Mouse (Mus musculus): ENCODE data around the gene Bnip2. TPM values are rescaled to one million over a fixed set of nuclear protein-coding genes. Genes with fewer than 3 reads are reported as not detected.

Bnip2 gene
- polyA plus RNA-seq, 1 experiment from 2014 or later: 74.0 TPM

- H3K9me3 ChIP-seq (replicated peaks; ENCODE audit: control insufficient read depth, low read length, poor library complexity, severe bottlenecking): no peaks in the 10 kb centered on the region
- H3K4me1 ChIP-seq (ENCODE audit: control insufficient read depth, insufficient read depth, low read length): no peaks in the 10 kb centered on the region; the same call in 1 of the 2 replicates
- WGBS: 94% methylated on average over 5 of the region's 5 CpGs
- no peaks in the 10 kb centered on the region for H3K27me3 ChIP-seq (ENCODE audit: control insufficient read depth, insufficient read depth, low read depth, low read length)
- no peak for ATAC-seq
- no peak overlapping the region for H3K4me3 ChIP-seq (ENCODE audit: low read depth, low read length)
- H3K36me3 ChIP-seq (ENCODE audit: control insufficient read depth, insufficient read depth, low read length): peaks cover 13% of the 10 kb centered on the region
- no peak overlapping the region for H3K9ac ChIP-seq (ENCODE audit: low read depth, low read length)
- no peak overlapping the region for H3K27ac ChIP-seq (ENCODE audit: low read length)
- no peak overlapping the region for H3K4me2 ChIP-seq (ENCODE audit: low read length)
Measured at GRCm38 (mm10) chr9:70006984-70007383, 17.7 kb downstream of the Bnip2 start.

- Histone ChIP-seq H3K9ac (ENCODE audit: low read depth, low read length) (no peak overlapping the region), H3K9me3 (replicated peaks; ENCODE audit: control insufficient read depth, low read length, poor library complexity, severe bottlenecking) (no peaks in the 10 kb centered on the region), H3K36me3 (ENCODE audit: control insufficient read depth, insufficient read depth, low read length) (peaks cover 13% of the 10 kb centered on the region), H3K27ac (ENCODE audit: low read length) (no peak overlapping the region), H3K4me2 (ENCODE audit: low read length) (no peak overlapping the region), H3K4me1 (ENCODE audit: control insufficient read depth, insufficient read depth, low read length) (no peaks in the 10 kb centered on the region; the same call in 1 of the 2 replicates), H3K4me3 (ENCODE audit: low read depth, low read length) (no peak overlapping the region), H3K27me3 (ENCODE audit: control insufficient read depth, insufficient read depth, low read depth, low read length) (no peaks in the 10 kb centered on the region)
- 87% methylated on average over 14 of the region's 14 CpGs for WGBS
- no peak for ATAC-seq
Measured at GRCm38 (mm10) chr9:70007506-70008248, 18.4 kb downstream of the Bnip2 start.

- WGBS: 90% methylated on average over 8 of the region's 8 CpGs
- no peaks in the 10 kb centered on the region for H3K27me3 ChIP-seq (ENCODE audit: control insufficient read depth, insufficient read depth, low read depth, low read length)
- H3K9me3 ChIP-seq (replicated peaks; ENCODE audit: control insufficient read depth, low read length, poor library complexity, severe bottlenecking): no peaks in the 10 kb centered on the region
- H3K4me2 ChIP-seq (ENCODE audit: low read length): no peak overlapping the region
- no peak overlapping the region for H3K27ac ChIP-seq (ENCODE audit: low read length)
- ATAC-seq: no peak
- H3K4me3 ChIP-seq (ENCODE audit: low read depth, low read length): no peak overlapping the region
- H3K9ac ChIP-seq (ENCODE audit: low read depth, low read length): no peak overlapping the region
- H3K4me1 ChIP-seq (ENCODE audit: control insufficient read depth, insufficient read depth, low read length): peaks cover 10% of the 10 kb centered on the region
- H3K36me3 ChIP-seq (ENCODE audit: control insufficient read depth, insufficient read depth, low read length): peaks cover 8% of the 10 kb centered on the region
Measured at GRCm38 (mm10) chr9:70009754-70010304, 20.6 kb downstream of the Bnip2 start.

DNA sequence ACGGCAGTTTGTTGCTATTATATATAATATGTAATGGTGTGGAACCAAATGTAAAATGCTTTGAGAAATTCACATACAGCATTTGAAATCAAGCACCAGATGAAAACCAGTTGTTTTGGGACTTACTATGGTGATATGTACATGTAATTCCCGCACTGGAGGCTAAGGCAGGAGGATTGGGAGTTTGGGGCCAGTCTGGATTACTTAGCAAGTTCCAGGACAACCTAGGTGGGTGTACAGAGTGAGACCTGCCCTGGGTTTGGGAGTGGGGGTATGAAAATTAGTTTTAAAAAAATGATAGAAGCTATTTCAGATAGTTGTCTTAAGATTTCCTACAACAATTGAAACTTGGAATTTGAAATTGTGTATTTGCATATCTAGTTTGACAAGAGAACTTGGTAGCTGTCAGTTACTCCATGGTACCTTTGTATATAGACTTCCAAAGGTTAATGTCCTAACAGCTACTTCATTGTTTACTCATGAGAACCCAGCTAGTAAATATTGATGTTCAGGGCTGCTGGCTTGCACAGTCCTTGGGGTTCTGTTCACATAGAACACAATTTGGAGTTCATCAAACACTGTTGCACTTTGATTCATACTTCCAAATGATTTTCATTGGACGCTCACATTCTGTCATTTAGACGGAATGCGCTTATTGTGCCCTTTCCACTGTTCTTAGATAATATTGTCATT is 21.7 kb downstream of the Bnip2 start:
- Histone ChIP-seq H3K9me3 (replicated peaks; ENCODE audit: control insufficient read depth, low read length, poor library complexity, severe bottlenecking) (no peaks in the 10 kb centered on the region), H3K27ac (ENCODE audit: low read length) (no peak overlapping the region), H3K4me1 (ENCODE audit: control insufficient read depth, insufficient read depth, low read length) (peaks cover 10% of the 10 kb centered on the region), H3K27me3 (ENCODE audit: control insufficient read depth, insufficient read depth, low read depth, low read length) (no peaks in the 10 kb centered on the region), H3K4me2 (ENCODE audit: low read length) (no peak overlapping the region), H3K36me3 (ENCODE audit: control insufficient read depth, insufficient read depth, low read length) (peaks cover 8% of the 10 kb centered on the region), H3K9ac (ENCODE audit: low read depth, low read length) (no peak overlapping the region), H3K4me3 (ENCODE audit: low read depth, low read length) (no peak overlapping the region)
- WGBS: 96% methylated on average over 5 of the region's 5 CpGs
- ATAC-seq: no peak

DNA sequence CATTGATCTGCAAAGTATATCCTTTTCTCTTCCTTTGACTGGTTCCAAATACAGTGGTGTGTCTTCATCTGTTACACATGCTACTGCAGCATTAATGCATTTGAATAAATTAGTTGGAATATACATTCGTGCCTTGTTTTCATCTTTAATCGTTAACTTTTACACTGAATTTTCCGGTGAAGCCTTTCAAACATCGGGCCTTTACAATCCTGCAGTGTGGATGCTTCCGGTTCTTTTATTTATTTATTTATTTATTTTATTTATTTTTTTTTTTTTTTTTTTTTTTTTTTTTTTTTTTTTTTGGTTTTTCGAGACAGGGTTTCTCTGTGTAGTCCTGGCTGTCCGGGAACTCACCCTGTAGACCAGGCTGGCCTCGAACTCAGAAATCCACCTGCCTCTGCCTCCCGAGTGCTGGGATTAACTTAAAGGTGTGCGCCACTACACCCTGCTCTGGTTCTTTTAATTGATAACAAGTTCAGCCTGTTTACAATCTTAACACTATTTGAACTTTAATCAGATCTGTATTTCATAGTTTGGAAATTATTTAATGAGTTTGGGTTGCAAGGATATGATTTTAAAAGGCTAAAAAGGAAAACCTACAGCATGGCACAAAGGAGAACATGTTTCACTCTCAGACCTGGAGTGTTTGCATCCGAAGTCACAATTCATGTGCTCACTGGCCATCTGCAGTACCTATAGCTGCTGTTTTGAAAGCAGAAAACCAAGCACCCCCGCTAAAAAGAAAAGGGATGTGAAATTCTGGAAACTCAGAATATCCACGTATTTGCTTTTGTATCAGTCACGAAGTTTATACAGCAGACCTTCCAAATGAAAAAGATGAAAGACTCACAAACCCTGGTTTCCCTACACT is 22.5 kb downstream of the Bnip2 start:
- 64% methylated on average over 14 of the region's 14 CpGs for WGBS
- peak overlapping the region; percentile 84 for H3K4me3 ChIP-seq (ENCODE audit: low read depth, low read length)
- ATAC-seq: peak; percentile 25; the same call in 1 of the 2 replicates
- H3K9me3 ChIP-seq (replicated peaks; ENCODE audit: control insufficient read depth, low read length, poor library complexity, severe bottlenecking): no peaks in the 10 kb centered on the region
- H3K27ac ChIP-seq (ENCODE audit: low read length): peak overlapping the region; percentile 92
- H3K4me2 ChIP-seq (ENCODE audit: low read length): peak overlapping the region; percentile 63
- no peaks in the 10 kb centered on the region for H3K27me3 ChIP-seq (ENCODE audit: control insufficient read depth, insufficient read depth, low read depth, low read length)
- H3K36me3 ChIP-seq (ENCODE audit: control insufficient read depth, insufficient read depth, low read length): peaks cover 8% of the 10 kb centered on the region
- H3K4me1 ChIP-seq (ENCODE audit: control insufficient read depth, insufficient read depth, low read length): peaks cover 10% of the 10 kb centered on the region
- H3K9ac ChIP-seq (ENCODE audit: low read depth, low read length): peak overlapping the region; percentile 60

- peak; percentile 97 for ATAC-seq
- Histone ChIP-seq H3K36me3 (ENCODE audit: control insufficient read depth, insufficient read depth, low read length) (peaks cover 8% of the 10 kb centered on the region), H3K9ac (ENCODE audit: low read depth, low read length) (peak within 1 kb of the TSS; percentile 90), H3K9me3 (replicated peaks; ENCODE audit: control insufficient read depth, low read length, poor library complexity, severe bottlenecking) (no peaks in the 10 kb centered on the region), H3K4me2 (ENCODE audit: low read length) (peak within 1 kb of the TSS; percentile 86), H3K27ac (ENCODE audit: low read length) (peak within 1 kb of the TSS; percentile 92), H3K4me3 (ENCODE audit: low read depth, low read length) (peak within 1 kb of the TSS; percentile 84), H3K4me1 (ENCODE audit: control insufficient read depth, insufficient read depth, low read length) (peaks cover 10% of the 10 kb centered on the region), H3K27me3 (ENCODE audit: control insufficient read depth, insufficient read depth, low read depth, low read length) (no peaks in the 10 kb centered on the region)
- WGBS: under 1% methylated on average over 57 of the region's 57 CpGs
Measured at GRCm38 (mm10) chr9:70012408-70012901, 23.2 kb downstream of the Bnip2 start, which contains the start of gene Gtf2a2. TSS of gene Gtf2a2 (plus strand) at chr9:70012550.

DNA sequence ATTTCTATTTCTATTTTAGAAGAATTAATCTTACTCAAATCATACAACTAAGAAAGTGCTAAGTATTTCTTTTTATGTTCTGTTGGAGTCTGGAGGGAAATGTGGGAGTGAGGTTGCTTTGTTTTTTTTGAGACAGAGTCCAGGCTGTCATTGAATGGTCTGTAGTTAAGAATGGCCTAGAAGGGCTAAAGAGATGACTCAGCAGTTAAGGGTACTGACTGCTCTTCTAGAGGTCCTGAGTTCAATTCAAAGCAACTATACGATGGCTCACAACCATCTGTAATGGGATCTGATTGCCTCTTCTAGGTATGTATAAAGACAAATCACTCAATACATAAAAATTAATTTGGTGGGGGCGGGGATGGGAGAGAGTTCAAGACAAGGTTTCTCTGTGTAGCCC is 26.4 kb downstream of the Bnip2 start:
- no peaks in the 10 kb centered on the region for H3K27me3 ChIP-seq (ENCODE audit: control insufficient read depth, insufficient read depth, low read depth, low read length)
- H3K4me1 ChIP-seq (ENCODE audit: control insufficient read depth, insufficient read depth, low read length): peaks cover 10% of the 10 kb centered on the region
- WGBS: 93% methylated on average over 2 of the region's 2 CpGs
- no peak for ATAC-seq
- H3K9me3 ChIP-seq (replicated peaks; ENCODE audit: control insufficient read depth, low read length, poor library complexity, severe bottlenecking): no peaks in the 10 kb centered on the region
- no peak overlapping the region for H3K9ac ChIP-seq (ENCODE audit: low read depth, low read length)
- H3K36me3 ChIP-seq (ENCODE audit: control insufficient read depth, insufficient read depth, low read length): peaks cover 4% of the 10 kb centered on the region; the same call in 1 of the 2 replicates
- no peak overlapping the region for H3K27ac ChIP-seq (ENCODE audit: low read length)
- H3K4me2 ChIP-seq (ENCODE audit: low read length): no peak overlapping the region
- no peak overlapping the region for H3K4me3 ChIP-seq (ENCODE audit: low read depth, low read length)

DNA sequence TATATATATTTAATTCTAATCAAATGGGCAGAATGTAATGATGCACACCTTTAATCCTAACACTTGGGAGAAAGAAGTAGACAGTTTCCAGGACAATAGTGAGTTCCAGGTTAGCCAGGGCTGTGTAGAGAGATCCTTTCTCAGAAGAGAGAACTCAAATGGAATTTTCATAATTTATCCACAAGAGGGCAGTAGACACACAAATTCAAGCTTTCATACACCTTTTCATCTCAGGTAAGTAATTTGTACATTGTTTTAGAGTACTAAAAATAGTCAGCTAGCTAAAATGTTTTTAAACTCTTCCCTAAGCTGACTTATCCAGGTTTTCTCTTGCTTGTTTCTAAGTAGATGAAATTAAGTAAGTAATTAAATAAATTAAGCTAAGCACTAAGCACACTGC is 29.6 kb downstream of the Bnip2 start:
- no peak overlapping the region for H3K9ac ChIP-seq (ENCODE audit: low read depth, low read length)
- H3K36me3 ChIP-seq (ENCODE audit: control insufficient read depth, insufficient read depth, low read length): peaks cover 4% of the 10 kb centered on the region; the same call in 1 of the 2 replicates
- peaks cover under 1% of the 10 kb centered on the region for H3K4me1 ChIP-seq (ENCODE audit: control insufficient read depth, insufficient read depth, low read length)
- H3K9me3 ChIP-seq (replicated peaks; ENCODE audit: control insufficient read depth, low read length, poor library complexity, severe bottlenecking): no peaks in the 10 kb centered on the region
- H3K27ac ChIP-seq (ENCODE audit: low read length): no peak overlapping the region
- H3K4me2 ChIP-seq (ENCODE audit: low read length): no peak overlapping the region
- H3K4me3 ChIP-seq (ENCODE audit: low read depth, low read length): no peak overlapping the region
- H3K27me3 ChIP-seq (ENCODE audit: control insufficient read depth, insufficient read depth, low read depth, low read length): no peaks in the 10 kb centered on the region
- ATAC-seq: no peak
